Mouse (Mus musculus) CD4-positive, CD25-positive, alpha-beta regulatory T cell, adult 9 weeks (primary cell): Measurements from ENCODE around the gene Wdr72. TPM values are rescaled to one million over a fixed set of nuclear protein-coding genes. Genes with fewer than 3 reads are reported as not detected.

Experiments
- polyA plus RNA-seq: library from polyadenylated mRNA; unstranded; fragments of 100-300 nt; shearing (Covaris generic); gene quantifications from one replicate; pipeline ENCODE4 v1.2.1, GENCODE M21; 2017

Wdr72 gene
- not detected for polyA plus RNA-seq

GRCm38 (mm10) chr9:74109761-74110460 is at the start of gene Wdr72:
TSS of gene Wdr72 (plus strand) at chr9:74110356.

Other genes with a start within 250 kb of the Wdr72 start
- gene Unc13c, start 141.4 kb upstream of the Wdr72 start, polyA plus RNA-seq: not detected